Mouse (Mus musculus): Measurements from ENCODE around the gene Dmwd. TPM values are rescaled to one million over a fixed set of nuclear protein-coding genes. Genes with fewer than 3 reads are reported as not detected.

The Dmwd gene
- polyA plus RNA-seq, 1 experiment from 2014 or later: 30.0 TPM

- H3K36me3 ChIP-seq (ENCODE audit: control insufficient read depth, insufficient read depth, low read length): no peaks in the 10 kb centered on the region
- H3K27me3 ChIP-seq (replicated peaks; ENCODE audit: control insufficient read depth, insufficient read depth, low read length): no peaks in the 10 kb centered on the region; the same call in 1 of the 2 replicates
- no peaks in the 10 kb centered on the region for H3K9me3 ChIP-seq (ENCODE audit: control insufficient read depth, low read length)
- no peak for ATAC-seq
- H3K4me1 ChIP-seq (ENCODE audit: control insufficient read depth, insufficient read depth, low read depth, low read length): no peaks in the 10 kb centered on the region
- no peak overlapping the region for H3K9ac ChIP-seq (ENCODE audit: low read depth, low read length)
- no peak overlapping the region for H3K4me3 ChIP-seq (ENCODE audit: low read length)
- H3K27ac ChIP-seq (ENCODE audit: low read depth, low read length): no peak overlapping the region
- 82% methylated on average over 1 of the region's 1 CpGs for WGBS
- H3K4me2 ChIP-seq (ENCODE audit: low read length): no peak overlapping the region
Observed at GRCm38 (mm10) chr7:19109565-19109964, 33.5 kb downstream of the Dmwd start.

GRCm38 (mm10) chr7:19118028-19118771, 42.2 kb downstream of the Dmwd start, which contains the start of gene Gm4969:
Gene Gm4969 (minus strand): TSS chr7:19118368.
- peak within 1 kb of the TSS; percentile 64 for H3K4me2 ChIP-seq (ENCODE audit: low read length)
- H3K27ac ChIP-seq (ENCODE audit: low read depth, low read length): peak within 1 kb of the TSS; percentile 34
- peak within 1 kb of the TSS; percentile 42 for H3K4me3 ChIP-seq (ENCODE audit: low read length)
- peaks cover 20% of the 10 kb centered on the region for H3K4me1 ChIP-seq (ENCODE audit: control insufficient read depth, insufficient read depth, low read depth, low read length)
- WGBS: 24% methylated on average over 48 of the region's 64 CpGs
- ATAC-seq: peak; percentile 77
- H3K9ac ChIP-seq (ENCODE audit: low read depth, low read length): peak within 1 kb of the TSS; percentile 60
- H3K9me3 ChIP-seq (ENCODE audit: control insufficient read depth, low read length): no peaks in the 10 kb centered on the region
- no peaks in the 10 kb centered on the region for H3K27me3 ChIP-seq (replicated peaks; ENCODE audit: control insufficient read depth, insufficient read depth, low read length)
- H3K36me3 ChIP-seq (ENCODE audit: control insufficient read depth, insufficient read depth, low read length): no peaks in the 10 kb centered on the region

GRCm38 (mm10) chr7:19119083-19119482, 43.1 kb downstream of the Dmwd start:
- peak; percentile 28 for ATAC-seq
- Histone ChIP-seq H3K9me3 (ENCODE audit: control insufficient read depth, low read length) (no peaks in the 10 kb centered on the region), H3K4me2 (ENCODE audit: low read length) (no peak overlapping the region), H3K4me1 (ENCODE audit: control insufficient read depth, insufficient read depth, low read depth, low read length) (peaks cover 20% of the 10 kb centered on the region), H3K36me3 (ENCODE audit: control insufficient read depth, insufficient read depth, low read length) (no peaks in the 10 kb centered on the region), H3K4me3 (ENCODE audit: low read length) (no peak overlapping the region), H3K27ac (ENCODE audit: low read depth, low read length) (no peak overlapping the region; the same call in 1 of the 2 replicates), H3K27me3 (replicated peaks; ENCODE audit: control insufficient read depth, insufficient read depth, low read length) (no peaks in the 10 kb centered on the region), H3K9ac (ENCODE audit: low read depth, low read length) (no peak overlapping the region)
- WGBS: 93% methylated on average over 8 of the region's 8 CpGs

- Histone ChIP-seq H3K4me1 (ENCODE audit: control insufficient read depth, insufficient read depth, low read depth, low read length) (peaks cover 20% of the 10 kb centered on the region), H3K36me3 (ENCODE audit: control insufficient read depth, insufficient read depth, low read length) (no peaks in the 10 kb centered on the region), H3K27me3 (replicated peaks; ENCODE audit: control insufficient read depth, insufficient read depth, low read length) (no peaks in the 10 kb centered on the region), H3K9me3 (ENCODE audit: control insufficient read depth, low read length) (no peaks in the 10 kb centered on the region), H3K27ac (ENCODE audit: low read depth, low read length) (peak within 1 kb of the TSS; percentile 54), H3K4me2 (ENCODE audit: low read length) (peak within 1 kb of the TSS; percentile 67), H3K9ac (ENCODE audit: low read depth, low read length) (peak within 1 kb of the TSS; percentile 78), H3K4me3 (ENCODE audit: low read length) (peak within 1 kb of the TSS; percentile 73)
- peak; percentile 93 for ATAC-seq
- 2% methylated on average over 34 of the region's 34 CpGs for WGBS
Observed at GRCm38 (mm10) chr7:19119631-19120429, 43.8 kb downstream of the Dmwd start, which contains the start of gene Fbxo46. Gene Fbxo46 (plus strand): TSS chr7:19119859.

- WGBS: 91% methylated on average over 4 of the region's 4 CpGs
- H3K4me1 ChIP-seq (ENCODE audit: control insufficient read depth, insufficient read depth, low read depth, low read length): peaks cover 20% of the 10 kb centered on the region
Observed at GRCm38 (mm10) chr7:19121686-19122085, 45.7 kb downstream of the Dmwd start.

GRCm38 (mm10) chr7:19124713-19125112, 48.7 kb downstream of the Dmwd start:
- Histone ChIP-seq H3K9ac (ENCODE audit: low read depth, low read length) (no peak overlapping the region), H3K4me2 (ENCODE audit: low read length) (no peak overlapping the region), H3K36me3 (ENCODE audit: control insufficient read depth, insufficient read depth, low read length) (no peaks in the 10 kb centered on the region), H3K27ac (ENCODE audit: low read depth, low read length) (no peak overlapping the region), H3K4me3 (ENCODE audit: low read length) (no peak overlapping the region), H3K27me3 (replicated peaks; ENCODE audit: control insufficient read depth, insufficient read depth, low read length) (no peaks in the 10 kb centered on the region), H3K4me1 (ENCODE audit: control insufficient read depth, insufficient read depth, low read depth, low read length) (peaks cover 13% of the 10 kb centered on the region), H3K9me3 (ENCODE audit: control insufficient read depth, low read length) (no peaks in the 10 kb centered on the region)
- ATAC-seq: no peak
- 87% methylated on average over 6 of the region's 6 CpGs for WGBS

More at GRCm38 (mm10) chr7:19121686-19122085, 45.7 kb downstream of the Dmwd start:
- Histone ChIP-seq H3K36me3 (ENCODE audit: control insufficient read depth, insufficient read depth, low read length) (no peaks in the 10 kb centered on the region), H3K9ac (ENCODE audit: low read depth, low read length) (no peak overlapping the region), H3K4me2 (ENCODE audit: low read length) (no peak overlapping the region), H3K27ac (ENCODE audit: low read depth, low read length) (no peak overlapping the region), H3K4me3 (ENCODE audit: low read length) (no peak overlapping the region), H3K9me3 (ENCODE audit: control insufficient read depth, low read length) (no peaks in the 10 kb centered on the region), H3K27me3 (replicated peaks; ENCODE audit: control insufficient read depth, insufficient read depth, low read length) (no peaks in the 10 kb centered on the region)
- ATAC-seq: no peak

GRCm38 (mm10) chr7:19127744-19128143, 51.7 kb downstream of the Dmwd start:
- Histone ChIP-seq H3K4me3 (ENCODE audit: low read length) (no peak overlapping the region), H3K4me2 (ENCODE audit: low read length) (no peak overlapping the region), H3K4me1 (ENCODE audit: control insufficient read depth, insufficient read depth, low read depth, low read length) (peaks cover 4% of the 10 kb centered on the region; the same call in 1 of the 2 replicates), H3K27me3 (replicated peaks; ENCODE audit: control insufficient read depth, insufficient read depth, low read length) (no peaks in the 10 kb centered on the region), H3K27ac (ENCODE audit: low read depth, low read length) (no peak overlapping the region), H3K9me3 (ENCODE audit: control insufficient read depth, low read length) (no peaks in the 10 kb centered on the region), H3K36me3 (ENCODE audit: control insufficient read depth, insufficient read depth, low read length) (no peaks in the 10 kb centered on the region), H3K9ac (ENCODE audit: low read depth, low read length) (no peak overlapping the region)
- 92% methylated on average over 5 of the region's 5 CpGs for WGBS
- ATAC-seq: no peak

GRCm38 (mm10) chr7:19129396-19129795, 53.4 kb downstream of the Dmwd start:
- WGBS: 94% methylated on average over 5 of the region's 5 CpGs
- Histone ChIP-seq H3K4me3 (ENCODE audit: low read length) (no peak overlapping the region), H3K36me3 (ENCODE audit: control insufficient read depth, insufficient read depth, low read length) (no peaks in the 10 kb centered on the region), H3K4me1 (ENCODE audit: control insufficient read depth, insufficient read depth, low read depth, low read length) (peaks cover 4% of the 10 kb centered on the region; the same call in 1 of the 2 replicates), H3K4me2 (ENCODE audit: low read length) (no peak overlapping the region), H3K9ac (ENCODE audit: low read depth, low read length) (0 out of 2 replicates have a peak overlapping the region, but pooled peaks have one; percentile 11), H3K27me3 (replicated peaks; ENCODE audit: control insufficient read depth, insufficient read depth, low read length) (no peaks in the 10 kb centered on the region), H3K9me3 (ENCODE audit: control insufficient read depth, low read length) (no peaks in the 10 kb centered on the region), H3K27ac (ENCODE audit: low read depth, low read length) (no peak overlapping the region)
- ATAC-seq: no peak

GRCm38 (mm10) chr7:19130657-19131056, 54.6 kb downstream of the Dmwd start:
- WGBS: 42% methylated on average over 4 of the region's 4 CpGs
- Histone ChIP-seq H3K27me3 (replicated peaks; ENCODE audit: control insufficient read depth, insufficient read depth, low read length) (no peaks in the 10 kb centered on the region), H3K36me3 (ENCODE audit: control insufficient read depth, insufficient read depth, low read length) (peaks cover 3% of the 10 kb centered on the region; the same call in 1 of the 2 replicates), H3K9ac (ENCODE audit: low read depth, low read length) (peak overlapping the region; percentile 50), H3K4me2 (ENCODE audit: low read length) (peak overlapping the region; percentile 64), H3K27ac (ENCODE audit: low read depth, low read length) (peak overlapping the region; percentile 76), H3K9me3 (ENCODE audit: control insufficient read depth, low read length) (no peaks in the 10 kb centered on the region), H3K4me1 (ENCODE audit: control insufficient read depth, insufficient read depth, low read depth, low read length) (peaks cover 4% of the 10 kb centered on the region; the same call in 1 of the 2 replicates), H3K4me3 (ENCODE audit: low read length) (peak overlapping the region; percentile 51)
- no peak for ATAC-seq

Data from hindbrain, embryonic 16.5 days (tissue).